8 mouse cellular contexts compared by ENCODE assay signal in genomic region chr8:110671309-110671708, GRCm38 (mm10). TPM values are rescaled to one million over a fixed set of nuclear protein-coding genes. Genes with fewer than 3 reads are reported as not detected.
A peak's percentile ranks its signal among the peaks of the same experiment; 100 is the strongest.
DNase-seq lines count a peak whose midpoint lies in the region.

No protein-coding gene starts in this region.

- DNase-seq in adrenal gland, adult (ENCODE audit: inconsistent age in 2 of 2, low spot score in 1 of 2): peak; percentile 46 to 62
- DNase-seq in adrenal gland, adult 18-20 months (ENCODE audit: low spot score in 2 of 2): no peak
- DNase-seq in adrenal gland, adult 8-10 months: peak; percentile 26
- peak; percentile 40 for DNase-seq in gastrocnemius, postnatal 10 days
- peak; percentile 72 for DNase-seq in kidney, adult 9 months
- DNase-seq in lung, postnatal 25 days (ENCODE audit: low spot score): peak; percentile 45
- DNase-seq in urinary bladder, postnatal 10 days (ENCODE audit: low spot score): no peak
- DNase-seq in urinary bladder, postnatal 25 days (ENCODE audit: low spot score): no peak

RNA-seq across cellular contexts. Expression of gene Mtss1l, which starts 50.0 kb away (rescaled TPM):
- total RNA-seq in adrenal gland, adult 18-20 months (2021): 10 to 100 TPM; 18.6 to 20.0 TPM
- 10 to 100 TPM; 19.5 to 28.8 (median 25.1) TPM for total RNA-seq in adrenal gland, adult 8-10 months (2022)
- total RNA-seq in gastrocnemius, postnatal 10 days (2021): 10 to 100 TPM; 58.6 to 71.8 TPM

RNA-seq across cellular contexts. Expression of gene Vac14, which starts 52.9 kb away (rescaled TPM):
- 10 to 100 TPM; 29.8 to 32.8 TPM for total RNA-seq in adrenal gland, adult 18-20 months (2021)
- total RNA-seq in adrenal gland, adult 8-10 months (2022): 10 to 100 TPM; 30.9 to 34.8 (median 33.2) TPM
- 10 to 100 TPM; 16.1 to 18.7 TPM for total RNA-seq in gastrocnemius, postnatal 10 days (2021)

Comparison
In these comparisons a context has a peak if more than half of its experiments do, and no peak if none do; other contexts are left out.
1. DNase-seq: peak in adrenal gland, adult (2 of 2), adrenal gland, adult 8-10 months (single experiment), gastrocnemius, postnatal 10 days (single experiment), kidney, adult 9 months (single experiment) and lung, postnatal 25 days (single experiment); none in adrenal gland, adult 18-20 months (0 of 2), urinary bladder, postnatal 10 days (single experiment) and urinary bladder, postnatal 25 days (single experiment).